ENCODE assay signal across 19 mouse cellular contexts in genomic region chr13:70866971-70867625, GRCm38 (mm10). TPM values are rescaled to one million over a fixed set of nuclear protein-coding genes. Genes with fewer than 3 reads are reported as not detected.
DNase-seq lines count a peak whose midpoint lies in the region; ATAC-seq and TF ChIP-seq lines count a peak whose summit lies in the region.
"Had no signal": no experiment of that assay in that cellular context is flagged by ENCODE, and none has a peak within 500 bp of the region (broad histone marks: within the 10 kb centered on the region; RNA-seq: fewer than 3 reads in every experiment).

No protein-coding gene starts in this region.

- H3K27me3 ChIP-seq in Patski, result no peaks in the 10 kb centered on the region
- no peaks in the 10 kb centered on the region for H3K27me3 ChIP-seq in intestine, postnatal 0 days (replicated peaks; ENCODE audit: control insufficient read depth, insufficient read depth, low read length)
- H3K27me3 ChIP-seq in liver, embryonic 15.5 days, result no peaks in the 10 kb centered on the region
- H3K27me3 ChIP-seq: limb, embryonic 13.5 days had no signal

- POLR2A ChIA-PET in Patski (lab: Charles Lee), result no interaction called here

- H3K36me3 ChIP-seq in intestine, postnatal 0 days (ENCODE audit: control insufficient read depth, insufficient read depth), result no peaks in the 10 kb centered on the region
- no peaks in the 10 kb centered on the region for H3K36me3 ChIP-seq in liver, embryonic 15.5 days (replicated peaks)
- H3K36me3 ChIP-seq: forebrain, embryonic 12.5 days; G1E; limb, embryonic 13.5 days had no signal

- CTCF ChIA-PET in Patski (lab: Charles Lee), result interaction anchor here (0.8 kb wide), 1 partner anchor 135 kb away, joined by 3 read pairs; no protein-coding TSS in a partner anchor

- no peaks in the 10 kb centered on the region for H3K4me1 ChIP-seq in intestine, postnatal 0 days (replicated peaks; ENCODE audit: control insufficient read depth, insufficient read depth, low read length)
- H3K4me1 ChIP-seq in liver, embryonic 15.5 days (replicated peaks), result peaks cover 6% of the 10 kb centered on the region; the same call in 1 of the 2 replicates

- H3K27ac ChIP-seq in intestine, postnatal 0 days (ENCODE audit: low read depth, low read length), result no peak overlapping the region
- peak overlapping the region; percentile 41 for H3K27ac ChIP-seq in liver, embryonic 15.5 days (replicated peaks)
- H3K27ac ChIP-seq: forebrain, embryonic 12.5 days; limb, embryonic 13.5 days had no signal

- no peak overlapping the region for H3K4me3 ChIP-seq in intestine, postnatal 0 days (ENCODE audit: low read depth, low read length)
- H3K4me3 ChIP-seq in liver, embryonic 15.5 days (replicated peaks), result no peak overlapping the region
- H3K4me3 ChIP-seq: forebrain, embryonic 12.5 days; limb, embryonic 13.5 days had no signal

- no peak for TF ChIP-seq CTCF in Patski (IDR thresholded peaks at IDR 0.05)
- no peak for TF ChIP-seq CTCF in intestine, postnatal 0 days (IDR thresholded peaks at IDR 0.05; ENCODE audit: low read depth)

- no peak overlapping the region for H3K9ac ChIP-seq in intestine, postnatal 0 days (ENCODE audit: low read depth, low read length)
- no peak overlapping the region for H3K9ac ChIP-seq in liver, embryonic 15.5 days
- H3K9ac ChIP-seq: forebrain, embryonic 12.5 days; limb, embryonic 13.5 days had no signal

- H3K4me2 ChIP-seq in intestine, postnatal 0 days (replicated peaks; ENCODE audit: low read depth), result no peak overlapping the region
- H3K4me2 ChIP-seq in liver, embryonic 15.5 days, result no peak overlapping the region
- H3K4me2 ChIP-seq: forebrain, embryonic 12.5 days; limb, embryonic 13.5 days had no signal

- no peaks in the 10 kb centered on the region for H3K9me3 ChIP-seq in intestine, postnatal 0 days (ENCODE audit: control insufficient read depth)
- no peaks in the 10 kb centered on the region for H3K9me3 ChIP-seq in liver, embryonic 15.5 days (replicated peaks)
- H3K9me3 ChIP-seq: forebrain, embryonic 12.5 days; limb, embryonic 13.5 days had no signal

- ATAC-seq in Patski, result peak; percentile 95
- peak; percentile 79 for ATAC-seq in intestine, postnatal 0 days
- peak; percentile 87 for ATAC-seq in liver, embryonic 15.5 days (ENCODE audit: insufficient read depth)
- ATAC-seq: hindbrain, embryonic 16.5 days had no signal

- WGBS in intestine, postnatal 0 days, result 69% methylated on average over 11 of the region's 11 CpGs
- WGBS in liver, embryonic 15.5 days (ENCODE audit: insufficient replicate concordance), result 65% methylated on average over 11 of the region's 11 CpGs

- in situ Hi-C loops in Patski (cut with MboI; ENCODE audit: low pct_unique_long_range_greater_than_20kb), result no loop called here

- peak; percentile 85 for DNase-seq in Patski (ENCODE audit: low read depth, low spot score)
- DNase-seq in kidney, postnatal 10 days, result peak; percentile 17
- DNase-seq in adrenal gland, postnatal 10 days, result no peak
- DNase-seq in left cerebral cortex, adult 8-10 months (ENCODE audit: low spot score in 2 of 2), result no peak
- no peak for DNase-seq in embryo, embryonic 9.5 days (ENCODE audit: extremely low spot score)
- DNase-seq: cerebellum, adult 11-12 months; heart, postnatal 14 days; right cerebral cortex, adult 18-20 months; spleen, adult 18-20 months had no signal

RNA-seq across cellular contexts. Expression of gene Adamts16, which starts 25.5 kb away (rescaled TPM):
- 0.05 TPM for polyA plus RNA-seq in Patski (2021)
- 0.07 and 0.20 TPM in 2 replicates for polyA plus RNA-seq in intestine, postnatal 0 days (2015; fragmentation: Nextera tagmentation; extraction: Ambion mirVana)
- 0.15 and 0.25 TPM in 2 replicates for polyA plus RNA-seq in liver, embryonic 15.5 days (2015; fragmentation: Nextera tagmentation; extraction: Ambion mirVana)
- 1 to 10 TPM; 1.4 to 2.2 TPM for total RNA-seq in adrenal gland, postnatal 10 days (2021)
- total RNA-seq in left cerebral cortex, adult 8-10 months (2022), result 1 to 10 TPM; 4.4 to 6.9 (median 4.6) TPM
- total RNA-seq: common myeloid progenitor, adult 5-6 weeks; heart, adult 8-10 months; megakaryocyte-erythroid progenitor cell, adult 5-6 weeks; monocyte, adult 5-6 weeks had no signal
- polyA plus RNA-seq: G1E had no signal

Comparison
In these comparisons a context has a peak if more than half of its experiments do, and no peak if none do; other contexts are left out.
1. DNase-seq: peak in Patski (single experiment) and kidney, postnatal 10 days (single experiment); none in adrenal gland, postnatal 10 days (single experiment), left cerebral cortex, adult 8-10 months (0 of 2) and embryo, embryonic 9.5 days (single experiment).
2. Peak in every context shown above with its lines, with median percentiles within 50 percentile points of each other: ATAC-seq.